Mouse (Mus musculus): ENCODE measurements around the gene Med19. TPM values are rescaled to one million over a fixed set of nuclear protein-coding genes. Genes with fewer than 3 reads are reported as not detected.

Med19 gene
- 30.6 and 31.0 TPM in 2 replicates for polyA plus RNA-seq (2012; rRNA removed)

- WGBS, result under 1% methylated on average over 44 of the region's 44 CpGs
Observed at GRCm38 (mm10) chr2:84677968-84678880, at the start of gene Med19, which contains the start of gene Gm28635. Gene Med19 (plus strand): TSS chr2:84678402. Gene Gm28635 (minus strand): TSS chr2:84678041.

GRCm38 (mm10) chr2:84632001-84632400 lies 46.2 kb upstream of the Med19 start:
- Histone ChIP-seq H3K4me1 (ENCODE audit: control insufficient read depth, insufficient read depth, low read length) (peaks cover 12% of the 10 kb centered on the region), H3K4me3 (replicated peaks; ENCODE audit: insufficient read depth, low read depth, low read length) (no peak overlapping the region), H3K27me3 (ENCODE audit: control insufficient read depth, insufficient read depth, low read length) (no peaks in the 10 kb centered on the region), H3K27ac (ENCODE audit: insufficient read depth, low read length) (no peak overlapping the region)
- TF ChIP-seq CTCF (IDR thresholded peaks at IDR 0.05; ENCODE audit: borderline replicate concordance, insufficient read depth, low read depth, low read length), result no peak
- no peak for TF ChIP-seq POLR2A (IDR thresholded peaks at IDR 0.05; ENCODE audit: borderline replicate concordance, insufficient read depth, low read length)
- 94% methylated on average over 1 of the region's 1 CpGs for WGBS
- no peak for DNase-seq

More at GRCm38 (mm10) chr2:84677968-84678880, at the start of gene Med19, which contains the start of gene Gm28635:
- TF ChIP-seq POLR2A (IDR thresholded peaks at IDR 0.05; ENCODE audit: borderline replicate concordance, insufficient read depth, low read length) (peak; percentile 60; the same call in 1 of the 2 replicates), CTCF (IDR thresholded peaks at IDR 0.05; ENCODE audit: borderline replicate concordance, insufficient read depth, low read depth, low read length) (no peak)
- H3K27ac ChIP-seq (ENCODE audit: insufficient read depth, low read length), result peak within 1 kb of the TSS; percentile 58; the same call in 1 of the 2 replicates
- H3K4me1 ChIP-seq (ENCODE audit: control insufficient read depth, insufficient read depth, low read length), result peaks cover 12% of the 10 kb centered on the region; the same call in 1 of the 2 replicates
- peak within 1 kb of the TSS; percentile 98 for H3K4me3 ChIP-seq (replicated peaks; ENCODE audit: insufficient read depth, low read depth, low read length)
- H3K27me3 ChIP-seq (ENCODE audit: control insufficient read depth, insufficient read depth, low read length), result no peaks in the 10 kb centered on the region
- peak; percentile 90 to 99 for DNase-seq

GRCm38 (mm10) chr2:84632999-84633398 lies 45.2 kb upstream of the Med19 start:
- H3K4me1 ChIP-seq (ENCODE audit: control insufficient read depth, insufficient read depth, low read length), result peaks cover 12% of the 10 kb centered on the region
- H3K27ac ChIP-seq (ENCODE audit: insufficient read depth, low read length), result no peak overlapping the region
- no peak for DNase-seq
- H3K27me3 ChIP-seq (ENCODE audit: control insufficient read depth, insufficient read depth, low read length), result no peaks in the 10 kb centered on the region
- no peak overlapping the region for H3K4me3 ChIP-seq (replicated peaks; ENCODE audit: insufficient read depth, low read depth, low read length)
- no peak for TF ChIP-seq CTCF (IDR thresholded peaks at IDR 0.05; ENCODE audit: borderline replicate concordance, insufficient read depth, low read depth, low read length)
- TF ChIP-seq POLR2A (IDR thresholded peaks at IDR 0.05; ENCODE audit: borderline replicate concordance, insufficient read depth, low read length), result no peak
- 35% methylated on average over 3 of the region's 3 CpGs for WGBS

- WGBS, result 83% methylated on average over 4 of the region's 4 CpGs
- Histone ChIP-seq H3K27me3 (ENCODE audit: control insufficient read depth, insufficient read depth, low read length) (no peaks in the 10 kb centered on the region), H3K27ac (ENCODE audit: insufficient read depth, low read length) (no peak overlapping the region), H3K4me1 (ENCODE audit: control insufficient read depth, insufficient read depth, low read length) (peaks cover 12% of the 10 kb centered on the region), H3K4me3 (replicated peaks; ENCODE audit: insufficient read depth, low read depth, low read length) (no peak overlapping the region)
- TF ChIP-seq CTCF (IDR thresholded peaks at IDR 0.05; ENCODE audit: borderline replicate concordance, insufficient read depth, low read depth, low read length) (no peak), POLR2A (IDR thresholded peaks at IDR 0.05; ENCODE audit: borderline replicate concordance, insufficient read depth, low read length) (no peak)
- no peak for DNase-seq
Observed at GRCm38 (mm10) chr2:84634006-84634405, 44.2 kb upstream of the Med19 start.

GRCm38 (mm10) chr2:84634934-84635482 lies 43.2 kb upstream of the Med19 start:
- no peak overlapping the region for H3K4me3 ChIP-seq (replicated peaks; ENCODE audit: insufficient read depth, low read depth, low read length)
- peaks cover 12% of the 10 kb centered on the region for H3K4me1 ChIP-seq (ENCODE audit: control insufficient read depth, insufficient read depth, low read length)
- DNase-seq, result no peak
- H3K27ac ChIP-seq (ENCODE audit: insufficient read depth, low read length), result peak overlapping the region; percentile 54; the same call in 1 of the 2 replicates
- TF ChIP-seq POLR2A (IDR thresholded peaks at IDR 0.05; ENCODE audit: borderline replicate concordance, insufficient read depth, low read length) (no peak), CTCF (IDR thresholded peaks at IDR 0.05; ENCODE audit: borderline replicate concordance, insufficient read depth, low read depth, low read length) (no peak)
- H3K27me3 ChIP-seq (ENCODE audit: control insufficient read depth, insufficient read depth, low read length), result no peaks in the 10 kb centered on the region
- WGBS, result 32% methylated on average over 4 of the region's 4 CpGs

GRCm38 (mm10) chr2:84635611-84636010 lies 42.6 kb upstream of the Med19 start:
- Histone ChIP-seq H3K4me3 (replicated peaks; ENCODE audit: insufficient read depth, low read depth, low read length) (no peak overlapping the region), H3K27me3 (ENCODE audit: control insufficient read depth, insufficient read depth, low read length) (no peaks in the 10 kb centered on the region), H3K27ac (ENCODE audit: insufficient read depth, low read length) (peak overlapping the region; percentile 54; the same call in 1 of the 2 replicates), H3K4me1 (ENCODE audit: control insufficient read depth, insufficient read depth, low read length) (peaks cover 12% of the 10 kb centered on the region)
- WGBS, result 3% methylated on average over 2 of the region's 2 CpGs
- no peak for TF ChIP-seq CTCF (IDR thresholded peaks at IDR 0.05; ENCODE audit: borderline replicate concordance, insufficient read depth, low read depth, low read length)
- no peak for TF ChIP-seq POLR2A (IDR thresholded peaks at IDR 0.05; ENCODE audit: borderline replicate concordance, insufficient read depth, low read length)
- DNase-seq, result peak; percentile 69 to 72

GRCm38 (mm10) chr2:84636231-84636741 lies 41.9 kb upstream of the Med19 start:
- WGBS, result 31% methylated on average over 8 of the region's 8 CpGs
- H3K27ac ChIP-seq (ENCODE audit: insufficient read depth, low read length), result peak overlapping the region; percentile 1; the same call in 1 of the 2 replicates
- peaks cover 12% of the 10 kb centered on the region for H3K4me1 ChIP-seq (ENCODE audit: control insufficient read depth, insufficient read depth, low read length)
- no peak for TF ChIP-seq CTCF (IDR thresholded peaks at IDR 0.05; ENCODE audit: borderline replicate concordance, insufficient read depth, low read depth, low read length)
- TF ChIP-seq POLR2A (IDR thresholded peaks at IDR 0.05; ENCODE audit: borderline replicate concordance, insufficient read depth, low read length), result no peak
- no peak for DNase-seq
- no peak overlapping the region for H3K4me3 ChIP-seq (replicated peaks; ENCODE audit: insufficient read depth, low read depth, low read length)
- no peaks in the 10 kb centered on the region for H3K27me3 ChIP-seq (ENCODE audit: control insufficient read depth, insufficient read depth, low read length)
